Mouse (Mus musculus): ENCODE data around the gene Sgsm1. TPM values are rescaled to one million over a fixed set of nuclear protein-coding genes. Genes with fewer than 3 reads are reported as not detected.
"Not testable (repeated sequence)": the region's sequence is repeated elsewhere in the genome, so short reads cannot be mapped to it uniquely, and the experiment has no call there.

Gene Sgsm1
- 10 to 100 TPM; 80.3 to 85.4 TPM for total RNA-seq (2021)
- long read RNA-seq, experiment 1, full-length matches to known transcripts, result 28 of 44 reads
- long read RNA-seq, experiment 1, partial matches to known transcripts, result 8 of 44 reads
- long read RNA-seq, experiment 1, other reads (novel, unspliced or antisense), result 8 of 44 reads
- long read RNA-seq, experiment 2, full-length matches to known transcripts, result 45 of 75 reads
- long read RNA-seq, experiment 2, partial matches to known transcripts, result 20 of 75 reads
- long read RNA-seq, experiment 2, other reads (novel, unspliced or antisense), result 10 of 75 reads

- Histone ChIP-seq H3K27ac (peak within 1 kb of the TSS; percentile 95), H3K4me3 (peak within 1 kb of the TSS; percentile 84)
- peak; percentile 82 for TF ChIP-seq CTCF (conservative IDR thresholded peaks at IDR 0.05)
- peak; percentile 78 to 80 for DNase-seq (ENCODE audit: low spot score in 2 of 2)
Measured at GRCm38 (mm10) chr5:113310377-113311003, at the start of gene Sgsm1. TSS of gene Sgsm1 (minus strand) at chr5:113310786.

GRCm38 (mm10) chr5:113358833-113359232 is 48.2 kb upstream of the Sgsm1 start:
- no peak for DNase-seq (ENCODE audit: low spot score in 2 of 2)
- H3K27ac ChIP-seq, result no peak overlapping the region
- TF ChIP-seq CTCF (conservative IDR thresholded peaks at IDR 0.05), result no peak
- no peak overlapping the region for H3K4me3 ChIP-seq

GRCm38 (mm10) chr5:113357656-113358055 is 47.1 kb upstream of the Sgsm1 start:
- no peak for TF ChIP-seq CTCF (conservative IDR thresholded peaks at IDR 0.05)
- H3K4me3 ChIP-seq, result no peak overlapping the region
- H3K27ac ChIP-seq, result no peak overlapping the region
- no peak for DNase-seq (ENCODE audit: low spot score in 2 of 2)

GRCm38 (mm10) chr5:113357186-113357585 is 46.6 kb upstream of the Sgsm1 start, which contains the start of gene Aym1:
TSS of gene Aym1 (plus strand) at chr5:113357294.
- Histone ChIP-seq H3K4me3 (no peak within 1 kb of the TSS), H3K27ac (no peak within 1 kb of the TSS)
- TF ChIP-seq CTCF (conservative IDR thresholded peaks at IDR 0.05), result no peak
- DNase-seq (ENCODE audit: low spot score in 2 of 2), result no peak

GRCm38 (mm10) chr5:113354311-113354710 is 43.7 kb upstream of the Sgsm1 start:
- DNase-seq (ENCODE audit: low spot score in 2 of 2), result peak; percentile 44 to 51
- Histone ChIP-seq H3K4me3 (no peak overlapping the region; the same call in 1 of the 2 replicates), H3K27ac (peak overlapping the region; percentile 51; the same call in 1 of the 2 replicates)
- no peak for TF ChIP-seq CTCF (conservative IDR thresholded peaks at IDR 0.05)

- TF ChIP-seq CTCF (conservative IDR thresholded peaks at IDR 0.05), result no peak
- no peak for DNase-seq (ENCODE audit: low spot score in 2 of 2)
- Histone ChIP-seq H3K27ac (peak overlapping the region; percentile 77), H3K4me3 (no peak overlapping the region)
Measured at GRCm38 (mm10) chr5:113352636-113353035, 42.0 kb upstream of the Sgsm1 start.

DNA sequence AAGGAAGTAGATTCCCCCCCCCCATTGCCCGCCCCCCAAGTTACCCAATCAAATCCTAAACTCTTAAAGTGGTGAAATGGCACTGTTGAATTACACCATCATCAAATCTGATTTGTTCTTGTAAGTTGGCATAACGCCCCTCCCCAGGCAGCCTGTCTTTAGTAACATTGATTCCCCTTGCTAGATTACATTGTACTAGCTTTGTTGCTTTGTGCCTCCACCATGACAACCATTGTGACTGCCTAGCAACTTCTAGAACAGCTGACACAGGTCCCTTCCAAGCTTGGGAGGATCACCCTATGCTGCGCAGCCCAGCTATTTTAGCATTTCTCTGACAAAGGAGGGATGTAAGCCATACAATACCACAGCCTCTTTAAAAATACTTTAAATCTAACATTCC is 41.2 kb upstream of the Sgsm1 start:
- no peak overlapping the region for H3K4me3 ChIP-seq
- no peak for TF ChIP-seq CTCF (conservative IDR thresholded peaks at IDR 0.05)
- peak overlapping the region; percentile 77 for H3K27ac ChIP-seq
- DNase-seq (ENCODE audit: low spot score in 2 of 2), result peak; percentile 46 to 71

DNA sequence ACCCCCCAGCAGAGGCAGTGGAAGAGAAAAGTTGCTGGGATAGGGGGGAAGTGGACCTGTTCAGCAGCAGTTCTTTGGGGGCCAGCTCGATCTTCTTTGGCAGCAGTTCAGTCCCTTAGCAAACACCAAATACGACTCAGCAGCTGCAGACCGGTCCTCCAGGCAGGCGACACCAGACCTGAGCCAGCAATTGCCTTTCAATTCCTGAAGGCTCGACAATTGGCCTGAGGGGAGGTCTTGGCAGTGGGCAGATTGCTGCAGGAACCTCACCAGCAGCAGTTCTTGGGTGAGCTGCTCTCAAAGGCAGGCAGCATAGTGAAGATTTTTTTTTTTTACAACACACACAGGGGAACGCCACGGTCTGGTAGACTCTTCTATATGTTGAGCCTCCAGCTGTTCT is 39.2 kb upstream of the Sgsm1 start:
- TF ChIP-seq CTCF (conservative IDR thresholded peaks at IDR 0.05), result no peak
- DNase-seq (ENCODE audit: low spot score in 2 of 2), result no peak
- Histone ChIP-seq H3K4me3 (no peak overlapping the region), H3K27ac (no peak overlapping the region)

DNA sequence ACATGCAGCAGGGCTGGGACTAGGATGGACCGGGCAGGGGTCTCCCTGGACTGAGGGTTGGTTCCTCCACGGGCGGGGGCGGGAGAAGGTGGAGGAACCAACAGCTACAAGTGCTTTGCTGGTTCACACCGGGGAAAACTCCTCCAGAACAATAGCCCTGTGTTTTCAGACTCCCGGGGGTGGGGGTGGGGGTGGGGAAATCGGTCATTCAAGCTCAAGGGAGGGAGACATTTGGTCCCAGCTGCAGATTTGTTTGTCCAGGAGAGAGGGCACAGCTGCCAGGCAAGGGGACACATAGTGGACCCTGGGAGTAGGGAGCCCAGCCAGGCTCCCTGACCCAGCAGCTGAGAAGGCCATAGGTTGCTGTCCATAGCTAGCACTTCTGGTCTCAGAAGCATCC is 38.6 kb upstream of the Sgsm1 start:
- peak overlapping the region; percentile 72; the same call in 1 of the 2 replicates for H3K27ac ChIP-seq
- no peak for DNase-seq (ENCODE audit: low spot score in 2 of 2)

DNA sequence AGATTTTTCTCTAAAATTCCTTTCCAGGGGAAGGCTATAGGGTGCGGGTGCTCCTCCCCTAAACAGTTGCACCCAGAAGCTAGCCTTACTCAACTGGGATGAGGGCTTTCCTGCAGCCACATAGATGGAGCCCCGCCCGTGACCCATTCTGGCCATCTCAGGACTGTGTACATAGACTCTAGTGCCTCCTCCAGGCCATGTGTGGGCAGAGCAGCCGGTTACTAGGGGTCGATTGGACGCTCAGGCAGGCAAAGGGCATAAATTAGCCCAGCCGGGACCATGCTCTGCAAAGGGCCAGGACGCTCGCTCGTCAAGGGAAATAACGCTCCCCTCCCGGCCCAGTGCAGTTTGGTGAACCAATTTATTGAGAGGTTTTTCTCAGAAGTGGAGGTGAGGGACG is 38.0 kb upstream of the Sgsm1 start:
- peak; percentile 57 for TF ChIP-seq CTCF (conservative IDR thresholded peaks at IDR 0.05)
- DNase-seq (ENCODE audit: low spot score in 2 of 2), result peak in 1 of 2 experiments; percentile 10
- Histone ChIP-seq H3K27ac (peak overlapping the region; percentile 72), H3K4me3 (no peak overlapping the region)

More for the DNA sequence above, 38.6 kb upstream of the Sgsm1 start:
- TF ChIP-seq CTCF (conservative IDR thresholded peaks at IDR 0.05), result no peak
- no peak overlapping the region for H3K4me3 ChIP-seq

GRCm38 (mm10) chr5:113347593-113347992 is 37.0 kb upstream of the Sgsm1 start:
- H3K4me3 ChIP-seq, result no peak overlapping the region
- H3K27ac ChIP-seq, result no peak overlapping the region
- DNase-seq (ENCODE audit: low spot score in 2 of 2), result no peak
- no peak for TF ChIP-seq CTCF (conservative IDR thresholded peaks at IDR 0.05)

GRCm38 (mm10) chr5:113346651-113347050 is 36.1 kb upstream of the Sgsm1 start:
- DNase-seq (ENCODE audit: low spot score in 2 of 2); H3K4me3 ChIP-seq; H3K27ac ChIP-seq: not testable (repeated sequence)

DNA sequence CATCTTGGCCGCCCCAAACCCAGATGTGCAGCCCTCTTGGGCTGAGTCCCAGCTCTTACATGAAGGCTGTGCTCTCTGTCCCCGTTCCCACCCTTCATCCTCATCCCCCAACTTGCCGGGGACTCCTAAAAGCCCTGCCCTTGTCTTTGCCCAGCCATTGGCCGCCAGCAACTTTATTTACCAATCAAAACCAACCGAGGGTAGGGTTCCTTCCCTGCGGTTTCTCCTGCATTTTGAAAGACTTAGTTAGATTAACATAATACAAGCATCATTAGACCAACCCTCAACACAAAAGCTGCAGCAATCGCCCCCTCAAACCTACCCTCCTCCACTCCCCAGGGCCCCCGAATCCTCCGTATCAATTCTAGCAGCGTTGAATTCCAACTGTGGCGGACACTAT is 35.2 kb upstream of the Sgsm1 start:
- no peak for TF ChIP-seq CTCF (conservative IDR thresholded peaks at IDR 0.05)
- H3K27ac ChIP-seq, result no peak overlapping the region
- no peak overlapping the region for H3K4me3 ChIP-seq
- DNase-seq (ENCODE audit: low spot score in 2 of 2), result no peak

All from layer of hippocampus, adult 2 months (tissue).